Mouse (Mus musculus) heart, postnatal 14 days (tissue): ENCODE results near the gene Ctdnep1. TPM values are rescaled to one million over a fixed set of nuclear protein-coding genes. Genes with fewer than 3 reads are reported as not detected.

Experiments used
- DNase-seq, 2 experiments: peaks; one replicate each; pipeline ENCODE4 v3.0.0; 2021 to 2022
- intact Hi-C: fragments of 180-260 bp; cut with DNase I; formaldehyde crosslinking; loops from one replicate; pipeline ENCODE4 v1.15.1; 2025
- total RNA-seq, 2 experiments: library from RNA; stranded (reverse); gene quantifications; 2 replicates each; pipeline ENCODE4 v1.2.3; 2021

Ctdnep1 gene
- total RNA-seq, 2 experiments from 2014 or later = 143 to 147 TPM

GRCm38 (mm10) chr11:70019495-70020021 is 38.6 kb downstream of the Ctdnep1 start:
- no peak for DNase-seq
- intact Hi-C loops = no loop called here

- intact Hi-C loops = no loop called here
- no peak for DNase-seq
These were observed 39.2 kb downstream of the Ctdnep1 start for GRCm38 (mm10) chr11:70020022-70020631.

DNA sequence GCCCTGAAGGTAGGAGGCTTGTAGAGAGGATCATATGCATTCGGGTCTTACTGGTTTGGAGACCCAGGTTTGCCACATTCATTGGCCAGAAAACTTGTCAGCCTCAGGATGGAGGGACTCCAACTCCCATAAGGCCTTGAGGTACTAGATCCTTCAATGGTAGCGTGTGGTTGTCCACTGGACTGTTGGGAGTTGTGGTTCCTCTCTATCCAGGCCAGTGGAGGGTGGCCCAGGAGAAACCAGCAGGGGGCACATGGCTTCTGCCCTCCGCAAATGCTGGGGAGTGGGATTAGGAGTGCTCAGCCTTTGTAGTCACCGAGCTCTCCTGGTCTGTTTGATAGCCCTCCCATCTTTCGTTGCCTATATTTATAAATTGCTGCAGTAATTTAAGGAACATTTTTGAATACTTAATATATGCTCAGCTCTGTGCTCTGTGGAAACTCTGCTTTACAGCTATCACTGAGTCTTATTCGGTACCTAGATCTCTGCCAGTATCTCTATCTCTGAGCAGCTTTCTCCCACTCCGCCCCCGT is 39.8 kb downstream of the Ctdnep1 start:
- intact Hi-C loops = no loop called here
- DNase-seq = peak; percentile 69 to 78

- peak; percentile 89 to 95 for DNase-seq
- intact Hi-C loops = no loop called here
These were observed 40.5 kb downstream of the Ctdnep1 start for GRCm38 (mm10) chr11:70021264-70022132.

GRCm38 (mm10) chr11:70023481-70024150 is 42.7 kb downstream of the Ctdnep1 start:
- DNase-seq = no peak
- intact Hi-C loops = no loop called here

- no peak for DNase-seq
- intact Hi-C loops = no loop called here
These were observed 43.2 kb downstream of the Ctdnep1 start for GRCm38 (mm10) chr11:70024151-70024514.

GRCm38 (mm10) chr11:70026689-70027088 is 45.7 kb downstream of the Ctdnep1 start:
- DNase-seq = peak; percentile 59 to 69
- intact Hi-C loops = no loop called here

DNA sequence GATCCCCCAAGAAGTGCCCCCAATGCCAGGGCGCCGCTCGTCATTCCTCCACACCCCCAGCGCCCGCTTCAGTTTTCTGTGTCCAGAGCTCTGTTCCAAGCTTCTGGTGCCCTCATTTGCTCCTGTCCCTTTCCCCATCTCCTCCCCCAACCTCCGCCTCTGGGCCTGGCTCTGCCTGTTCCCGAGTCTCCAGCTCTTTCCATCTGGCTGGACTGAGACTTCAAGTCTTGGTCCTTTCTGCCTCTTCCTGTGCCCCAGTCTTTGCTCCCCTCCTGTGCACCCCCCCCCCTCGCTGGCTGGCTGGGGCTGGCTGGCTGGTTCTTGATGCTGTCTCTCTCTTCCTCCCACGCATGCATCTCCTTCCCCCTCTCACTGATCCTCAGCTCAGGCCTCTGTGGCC is 46.4 kb downstream of the Ctdnep1 start:
- intact Hi-C loops = no loop called here
- peak; percentile 41 to 44 for DNase-seq

DNA sequence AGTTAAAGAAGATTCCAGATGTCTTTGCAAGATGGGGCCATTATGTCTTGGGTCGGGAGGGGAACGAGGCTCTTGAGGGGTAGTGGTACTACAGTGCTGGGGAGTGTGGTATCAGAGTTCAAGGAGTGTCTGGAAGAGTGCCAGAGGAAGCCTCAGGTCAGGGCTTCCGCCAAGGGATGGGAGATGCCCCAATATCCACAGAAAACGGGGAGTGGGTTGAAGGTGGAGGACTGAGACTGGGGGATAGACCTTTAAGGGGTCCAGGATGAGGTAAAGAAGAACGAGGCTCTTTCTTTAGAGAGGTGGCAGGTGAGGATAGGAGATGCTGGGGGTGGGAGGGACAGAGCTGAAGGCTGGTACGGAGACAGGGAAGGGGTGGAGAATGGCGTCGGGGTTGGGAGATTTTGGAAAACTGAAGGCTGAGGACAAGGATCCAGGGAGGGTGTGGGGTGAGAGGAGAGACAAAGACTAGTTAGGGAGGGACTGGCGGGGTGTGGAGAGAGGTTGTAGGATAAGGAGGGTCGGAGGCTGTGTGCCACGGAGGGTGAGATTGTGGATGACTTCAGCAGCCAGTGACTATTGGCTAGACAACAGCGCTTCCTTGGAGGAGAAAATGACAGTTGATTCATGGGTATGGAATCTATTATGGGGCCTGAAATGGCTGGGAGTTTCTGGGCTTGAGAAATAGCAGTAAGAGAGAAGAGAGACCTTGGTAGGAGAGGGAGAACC is 47.6 kb downstream of the Ctdnep1 start:
- DNase-seq = no peak
- intact Hi-C loops = no loop called here

- intact Hi-C loops = no loop called here
- peak; percentile 78 to 80 for DNase-seq
These were observed 48.3 kb downstream of the Ctdnep1 start for GRCm38 (mm10) chr11:70029130-70029801.

GRCm38 (mm10) chr11:70029829-70030550 is 49.0 kb downstream of the Ctdnep1 start:
- intact Hi-C loops = no loop called here
- no peak for DNase-seq

DNA sequence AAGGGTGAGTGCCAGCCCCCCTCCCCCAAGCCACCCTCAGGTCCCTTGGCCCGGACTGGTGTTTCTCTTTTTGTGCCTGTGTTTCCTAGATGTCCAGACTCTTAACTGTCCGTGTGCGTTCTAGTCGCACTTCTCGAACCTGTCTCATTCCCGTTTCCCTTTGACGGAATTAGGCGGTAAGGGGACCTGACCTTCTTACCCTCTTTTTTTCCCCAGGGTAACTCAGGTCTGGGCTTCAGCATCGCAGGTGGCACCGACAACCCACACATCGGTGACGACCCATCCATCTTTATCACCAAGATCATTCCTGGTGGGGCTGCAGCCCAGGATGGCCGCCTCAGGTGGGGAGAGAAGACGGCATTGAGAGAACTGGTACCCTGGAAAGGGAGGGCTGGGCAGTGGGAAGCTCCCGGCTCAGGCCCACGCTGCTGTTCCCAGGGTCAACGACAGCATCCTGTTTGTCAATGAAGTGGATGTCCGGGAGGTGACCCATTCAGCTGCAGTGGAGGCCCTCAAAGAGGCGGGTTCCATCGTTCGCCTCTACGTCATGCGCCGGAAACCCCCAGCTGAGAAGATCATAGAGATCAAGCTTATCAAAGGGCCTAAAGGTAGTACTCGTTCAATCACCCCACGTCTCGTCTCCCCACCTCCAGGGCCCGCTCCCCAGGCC is 49.8 kb downstream of the Ctdnep1 start:
- DNase-seq = no peak
- intact Hi-C loops = no loop called here

- intact Hi-C loops = no loop called here
- DNase-seq = no peak
These were observed 50.3 kb downstream of the Ctdnep1 start for GRCm38 (mm10) chr11:70031321-70031670.

- intact Hi-C loops = no loop called here
- no peak for DNase-seq
These were observed 57.2 kb downstream of the Ctdnep1 start for GRCm38 (mm10) chr11:70038174-70038573.

DNA sequence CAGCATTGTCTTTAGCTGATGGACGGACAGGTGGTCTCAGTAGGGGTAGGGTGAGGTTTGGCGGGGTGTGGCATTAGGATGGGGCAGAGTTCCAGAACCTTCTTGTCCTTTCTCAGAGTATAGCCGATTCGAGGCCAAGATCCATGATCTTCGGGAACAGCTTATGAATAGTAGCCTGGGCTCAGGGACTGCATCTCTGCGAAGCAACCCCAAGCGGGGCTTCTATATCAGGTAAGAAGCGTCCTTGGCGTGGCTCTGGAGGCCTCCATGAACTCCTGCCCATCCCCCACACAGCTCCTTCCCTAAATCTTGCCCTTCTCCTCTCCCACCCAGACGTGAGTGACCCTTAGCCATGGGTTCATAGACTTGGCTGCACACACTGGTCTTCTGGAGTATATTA is 58.7 kb downstream of the Ctdnep1 start:
- intact Hi-C loops = no loop called here

GRCm38 (mm10) chr11:70040184-70040583 is 59.2 kb downstream of the Ctdnep1 start:
- no peak for DNase-seq
- intact Hi-C loops = no loop called here

More for the DNA sequence above, 58.7 kb downstream of the Ctdnep1 start:
- DNase-seq = no peak
